Mouse (Mus musculus) layer of hippocampus, adult 8-10 months (tissue): ENCODE results near the gene Sox12. TPM values are rescaled to one million over a fixed set of nuclear protein-coding genes. Genes with fewer than 3 reads are reported as not detected.
"Not testable (repeated sequence)": the region's sequence is repeated elsewhere in the genome, so short reads cannot be mapped to it uniquely, and the experiment has no call there.

Experiments used
- DNase-seq, 2 experiments: peaks; one replicate each; pipeline ENCODE4 v3.0.0; 2022; ENCODE audit warnings: low spot score in 2 of 2
- total RNA-seq, 4 experiments: library from RNA; stranded (reverse); gene quantifications; 2 replicates each; pipeline ENCODE4 v1.2.4; 2022

Sox12 gene
- total RNA-seq, result 10 to 100 TPM; 13.7 to 17.3 (median 16.5) TPM

DNA sequence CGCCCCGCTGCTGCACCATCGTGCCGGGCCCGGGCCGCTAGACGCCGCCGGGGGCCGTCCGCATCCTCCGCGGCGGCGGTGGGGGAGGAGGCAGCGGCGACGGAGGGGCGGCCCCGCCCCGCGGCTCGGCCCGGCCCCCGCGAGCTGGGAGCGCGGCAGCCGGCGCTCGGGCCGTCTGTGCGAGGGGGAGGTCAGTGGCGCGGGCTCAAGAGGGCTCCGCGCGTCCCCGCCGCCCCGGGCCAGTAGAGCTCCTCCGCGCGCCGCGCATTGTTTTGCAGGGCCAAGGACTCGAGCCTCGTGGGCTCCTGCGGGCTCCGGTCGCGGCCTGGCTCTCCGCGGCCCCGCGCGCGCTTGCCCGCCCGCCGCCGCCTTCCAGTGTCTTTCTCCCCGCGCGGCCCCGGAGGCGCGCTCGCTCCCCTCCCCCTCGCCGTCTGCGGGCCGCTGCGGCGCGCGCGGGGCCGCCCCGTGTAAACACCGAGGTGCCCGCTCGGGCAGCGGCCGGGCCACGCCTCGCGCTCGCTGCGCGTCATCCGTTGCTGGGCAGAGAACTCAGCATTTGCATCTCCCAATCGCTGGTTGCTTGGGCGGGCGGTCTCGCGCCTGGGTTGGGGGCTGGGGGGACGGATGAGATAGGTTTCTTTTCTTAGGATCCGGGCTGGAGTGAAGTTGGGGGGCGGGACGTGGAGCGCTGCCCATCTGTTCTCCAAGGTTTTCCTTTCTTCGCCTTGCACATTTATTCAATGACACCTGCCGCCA is at the start of gene Sox12:
TSS of gene Sox12 (minus strand) at position 384 of the 756 bp plus-strand sequence.
- DNase-seq, result peak; percentile 95 to 96

DNA sequence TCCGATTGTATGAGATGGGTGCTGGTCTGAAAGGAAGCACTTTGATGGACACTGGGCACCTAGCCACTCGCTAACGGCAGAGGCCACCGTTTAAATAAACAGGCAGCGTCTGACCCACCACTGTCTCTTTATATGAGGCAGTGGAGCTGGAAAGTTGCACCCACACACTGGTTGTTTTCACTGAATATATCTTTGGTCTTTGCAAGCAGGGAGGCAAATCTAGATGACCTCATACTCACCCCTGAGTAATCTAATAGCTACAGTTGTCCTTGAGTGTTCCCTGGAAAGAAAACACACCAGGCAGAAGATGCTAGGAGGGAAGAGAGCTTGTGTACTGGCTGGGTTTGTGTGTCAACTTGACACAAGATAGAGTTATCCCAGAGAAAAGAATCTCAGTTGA is 49.6 kb upstream of the Sox12 start:
- DNase-seq, result no peak

DNA sequence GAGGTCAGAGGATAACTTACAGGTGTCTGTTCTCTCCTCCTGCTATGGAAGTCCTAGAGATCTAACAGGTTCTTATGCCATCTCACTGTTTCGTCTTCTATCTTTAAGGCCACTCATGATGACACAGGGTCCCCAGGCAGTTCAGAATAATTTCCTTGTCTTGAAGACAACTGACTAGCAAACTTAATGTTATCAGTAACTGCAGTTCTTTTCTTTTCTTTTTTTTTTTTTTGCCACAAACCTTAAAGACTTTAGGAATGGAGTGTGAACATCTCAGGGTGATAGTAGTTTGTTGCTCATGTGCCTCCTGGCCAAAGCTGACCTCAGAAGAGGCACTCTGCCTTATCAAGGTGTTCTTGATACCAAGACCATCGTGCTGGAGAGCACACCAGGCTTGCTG is 48.8 kb upstream of the Sox12 start:
- no peak for DNase-seq

DNA sequence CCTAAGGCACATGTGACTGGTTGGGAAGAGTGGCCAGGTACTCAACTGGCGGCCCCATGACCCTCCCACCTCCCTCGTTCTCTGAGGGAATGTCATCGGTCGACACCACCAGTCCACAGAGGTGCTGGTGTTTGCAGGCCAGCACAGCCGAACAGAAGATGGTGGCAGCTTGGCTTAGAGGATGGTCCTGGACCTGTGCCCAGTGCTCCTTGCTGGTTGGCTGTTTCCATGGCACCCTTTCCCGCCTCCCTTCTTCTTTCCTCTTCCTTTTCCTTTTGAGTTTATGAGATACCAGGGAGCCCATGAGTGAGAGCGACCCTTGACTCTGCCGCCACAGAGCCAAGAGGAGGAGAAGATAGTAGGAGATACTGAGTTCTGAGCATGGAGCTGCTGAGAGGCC is 45.4 kb upstream of the Sox12 start:
- DNase-seq, result peak in 1 of 2 experiments; percentile 49

DNA sequence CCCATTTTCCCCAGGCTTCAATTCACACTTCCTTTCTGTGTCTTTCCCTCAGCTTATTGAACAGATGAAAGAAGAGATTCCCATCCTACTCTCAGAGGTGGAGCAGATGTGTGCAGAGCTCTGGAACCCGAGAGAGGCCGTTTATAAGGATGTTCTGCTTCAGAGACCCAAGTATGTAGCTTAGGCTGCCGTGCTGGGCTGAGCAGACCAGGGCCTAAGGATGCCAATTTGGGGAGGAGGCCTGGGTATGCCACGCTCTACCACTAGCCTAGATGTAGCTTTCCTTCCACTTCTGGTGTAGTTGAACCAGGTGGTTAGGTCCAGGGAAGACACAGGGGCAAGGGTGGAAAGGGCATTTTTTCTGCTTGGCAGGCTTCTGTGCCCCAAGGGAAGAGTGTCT is 44.5 kb upstream of the Sox12 start:
- DNase-seq, result no peak

DNA sequence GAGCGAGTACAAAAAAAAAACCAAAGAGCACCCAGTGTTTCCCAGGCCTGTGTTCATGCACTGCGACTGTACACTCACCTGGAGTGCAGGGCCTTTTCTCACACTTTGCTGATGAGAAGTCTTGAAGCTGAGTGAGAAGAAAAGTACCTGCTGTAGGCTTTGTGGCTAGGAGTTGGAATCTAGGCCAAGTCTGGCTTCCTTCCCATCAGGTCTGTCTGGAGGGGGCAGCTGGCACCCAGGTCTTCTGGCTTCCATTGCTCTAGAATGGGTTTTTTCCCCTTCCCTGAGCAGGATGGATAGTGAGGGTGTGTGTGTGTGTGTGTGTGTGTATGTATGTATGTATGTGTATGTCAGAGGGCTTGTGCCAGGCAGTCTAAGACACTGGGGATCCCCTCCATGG is 42.0 kb upstream of the Sox12 start:
- no peak for DNase-seq

DNA sequence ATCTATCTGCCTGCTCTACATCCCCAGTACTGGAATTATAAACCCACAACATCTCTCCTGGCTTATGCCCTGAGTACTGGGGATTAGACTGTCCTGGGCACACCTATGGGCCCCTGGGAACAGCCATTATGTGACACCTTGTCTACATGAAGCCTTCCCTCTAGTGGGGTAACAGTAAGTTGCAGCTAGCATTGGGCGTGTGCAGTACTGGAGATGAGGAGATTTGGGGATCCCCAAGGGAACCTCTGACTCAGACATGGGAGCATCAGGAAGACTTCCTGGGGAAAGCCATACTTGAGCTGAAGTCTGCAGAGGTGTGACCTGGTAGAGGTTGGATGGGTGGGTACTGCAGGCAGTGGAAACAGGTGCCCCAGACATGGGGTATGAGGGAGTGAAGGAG is 41.1 kb upstream of the Sox12 start:
- DNase-seq, result no peak

DNA sequence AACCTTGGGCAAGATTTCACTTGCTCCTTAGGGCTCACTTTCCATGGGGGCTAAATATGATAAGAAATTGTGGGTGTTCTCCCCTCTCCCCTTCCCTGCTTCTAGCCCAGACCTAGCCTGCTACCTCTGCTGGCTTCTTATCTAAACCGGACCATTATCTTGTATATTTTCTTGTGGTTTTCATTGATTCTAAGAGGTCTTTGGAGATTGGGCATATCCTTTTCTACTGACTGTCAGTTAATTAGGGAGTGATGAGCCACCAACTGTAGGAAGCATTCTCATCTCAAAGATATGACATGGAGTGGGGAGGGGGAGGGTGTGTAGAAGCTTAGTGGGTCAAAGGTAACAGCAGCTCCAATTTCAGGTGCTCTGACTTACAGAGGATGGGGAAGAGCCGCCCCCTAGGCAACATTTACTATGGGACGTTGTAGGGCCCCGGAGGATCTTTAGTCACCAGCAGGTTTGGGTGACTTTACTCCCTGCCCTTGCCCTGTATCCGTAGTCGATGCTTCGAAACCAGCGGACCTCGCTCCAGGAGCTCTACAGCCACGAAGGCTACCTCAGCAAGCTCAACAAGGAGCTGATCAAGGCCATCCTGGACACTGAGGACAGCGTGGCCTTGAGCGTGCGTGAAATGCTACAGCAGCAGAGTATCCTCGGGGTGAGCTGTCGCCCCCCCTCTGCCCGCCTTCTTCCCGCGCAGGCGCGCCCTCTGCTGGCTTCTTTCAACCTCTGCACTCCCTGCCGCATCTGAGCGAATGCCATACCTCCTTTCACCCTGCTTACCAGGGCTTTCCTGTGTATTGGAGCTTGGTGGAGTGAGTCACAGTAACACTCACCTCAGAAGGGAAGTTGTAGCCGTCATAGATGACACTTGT is 39.4 kb upstream of the Sox12 start:
- peak; percentile 61 to 82 for DNase-seq

DNA sequence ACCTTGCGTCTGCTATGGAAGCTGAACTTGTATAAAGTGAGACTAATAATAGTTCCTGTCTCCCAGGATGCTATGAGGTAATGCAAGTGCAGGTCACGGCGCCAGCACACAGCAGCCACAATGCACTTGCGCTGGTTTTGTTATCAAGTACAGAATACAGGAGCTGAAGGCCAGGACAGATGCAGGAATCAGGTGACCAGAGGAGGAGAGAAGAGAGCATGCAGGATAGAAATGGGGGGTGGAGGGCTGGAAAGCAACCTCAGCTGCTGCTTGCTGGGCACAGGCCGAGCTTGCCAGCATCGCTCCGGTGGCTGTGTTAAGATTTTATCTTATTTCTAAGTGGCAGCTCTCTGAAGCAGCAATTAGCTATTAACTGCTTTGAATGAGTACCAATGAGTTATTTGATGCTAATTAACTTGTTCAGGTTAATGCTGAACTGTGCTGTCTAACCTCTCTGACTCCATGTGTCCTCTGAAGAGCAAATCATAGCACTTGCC is 38.6 kb upstream of the Sox12 start:
- no peak for DNase-seq

DNA sequence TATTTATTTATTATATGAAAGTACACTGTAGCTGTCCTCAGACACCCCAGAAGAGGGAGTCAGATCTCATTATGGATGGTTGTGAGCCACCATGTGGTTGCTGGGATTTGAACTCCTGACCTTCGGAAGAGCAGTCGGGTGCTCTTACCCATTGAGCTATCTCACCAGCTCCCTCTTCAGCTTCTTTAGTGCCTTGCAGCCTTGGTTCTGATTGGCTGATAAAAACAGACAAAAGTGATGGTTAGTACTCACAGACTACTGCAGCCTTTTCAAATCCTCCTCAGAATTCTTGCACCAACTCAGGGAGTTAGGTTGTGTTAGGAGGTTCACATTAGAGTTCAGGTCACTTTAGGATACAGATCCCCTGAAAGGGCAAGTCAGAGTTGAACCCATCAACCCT is 30.6 kb upstream of the Sox12 start:
- not testable (repeated sequence) for DNase-seq

DNA sequence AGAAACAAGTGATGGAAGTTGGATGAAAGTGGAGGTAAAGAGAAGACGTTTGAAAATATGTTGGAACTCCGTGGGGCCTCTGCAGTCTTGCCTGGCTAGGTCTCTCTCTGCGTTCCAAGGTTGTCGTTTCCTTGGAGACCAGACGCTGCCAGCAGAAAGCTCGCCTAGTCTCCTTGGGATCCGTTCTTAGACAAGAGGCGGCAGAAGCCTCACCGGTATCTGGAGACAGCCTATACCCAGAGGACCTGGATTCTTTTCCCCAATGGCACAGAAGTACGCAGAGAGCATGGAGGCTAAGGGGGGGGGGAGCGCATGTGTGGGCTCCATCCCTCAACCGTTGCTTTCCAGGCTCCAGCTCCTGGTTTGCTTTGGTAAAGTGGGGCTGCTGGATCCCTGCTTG is 29.6 kb upstream of the Sox12 start:
- peak in 1 of 2 experiments; percentile 28 for DNase-seq

DNA sequence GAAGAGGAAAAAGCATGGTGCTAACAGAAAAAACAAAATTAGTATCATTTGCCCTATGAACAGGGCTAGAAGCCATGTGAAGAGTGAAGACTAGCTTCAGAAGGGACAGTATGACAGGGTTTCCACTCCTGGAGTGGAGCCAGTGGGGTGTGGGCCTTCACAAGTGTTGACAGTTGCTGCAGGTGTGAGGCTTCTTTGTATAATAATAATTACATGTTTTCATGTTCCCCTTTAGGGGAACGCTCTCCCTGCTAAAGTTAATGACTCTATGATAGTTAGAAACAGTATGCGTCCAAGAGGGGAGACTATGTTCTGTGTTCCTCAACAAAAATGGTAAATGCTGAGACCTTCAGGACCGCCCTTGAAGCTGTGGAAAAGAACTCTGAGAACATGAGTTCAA is 17.9 kb upstream of the Sox12 start:
- DNase-seq, result no peak

DNA sequence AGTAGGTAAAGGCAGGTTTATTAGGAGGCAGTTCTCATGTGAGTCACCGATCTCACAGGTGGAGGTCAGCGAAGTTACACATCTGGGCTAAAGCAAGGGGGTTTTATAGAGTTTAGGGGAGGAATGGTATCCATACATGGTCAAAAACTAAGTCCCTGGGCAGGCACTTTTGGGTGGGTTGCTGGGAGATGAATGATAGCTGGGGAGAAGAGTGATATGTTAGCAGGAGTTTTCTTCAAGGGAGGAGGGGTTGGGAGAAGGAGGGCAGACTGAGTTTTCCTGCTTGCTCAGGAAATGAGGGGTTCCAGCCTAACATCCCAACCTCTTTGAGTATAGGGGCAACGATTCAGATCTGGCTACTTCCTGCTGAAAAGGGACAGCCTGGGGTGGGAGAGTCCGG is 17.4 kb upstream of the Sox12 start, which contains the start of gene 6820408C15Rik:
TSS of gene 6820408C15Rik (plus strand) at position 301 of the 400 bp plus-strand sequence.
- no peak for DNase-seq

DNA sequence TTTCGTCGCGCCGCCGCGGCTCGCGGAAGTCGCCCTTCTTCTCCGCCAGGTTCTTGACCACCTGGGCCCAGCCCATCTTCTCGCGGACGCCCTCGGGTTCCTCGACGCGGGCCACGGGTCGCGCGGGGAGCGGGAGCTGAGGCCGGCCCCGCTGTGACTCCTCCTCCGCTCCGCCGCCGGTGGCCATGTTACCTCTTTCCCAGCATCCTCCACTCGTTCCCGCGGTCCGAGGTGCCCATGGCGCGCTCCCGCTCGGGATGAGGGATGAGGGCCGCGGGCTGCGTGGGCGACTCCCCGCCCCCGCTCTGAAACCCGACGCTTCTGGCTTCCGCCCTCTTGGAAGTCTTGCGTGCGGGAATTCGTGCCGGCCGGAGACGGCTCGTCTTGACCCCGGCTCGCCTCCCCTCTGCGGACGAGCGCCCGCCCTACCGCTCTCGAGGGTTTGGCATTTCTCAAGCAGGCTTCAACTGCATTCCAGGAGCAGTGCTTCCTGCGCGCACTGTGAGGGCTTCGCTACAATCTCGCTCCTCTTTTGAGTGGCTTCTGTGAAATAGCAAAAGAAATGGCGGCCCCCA is 16.8 kb upstream of the Sox12 start, which contains the start of gene Zcchc3:
TSS of gene Zcchc3 (minus strand) at position 437 of the 575 bp plus-strand sequence.
- peak; percentile 85 to 86 for DNase-seq

DNA sequence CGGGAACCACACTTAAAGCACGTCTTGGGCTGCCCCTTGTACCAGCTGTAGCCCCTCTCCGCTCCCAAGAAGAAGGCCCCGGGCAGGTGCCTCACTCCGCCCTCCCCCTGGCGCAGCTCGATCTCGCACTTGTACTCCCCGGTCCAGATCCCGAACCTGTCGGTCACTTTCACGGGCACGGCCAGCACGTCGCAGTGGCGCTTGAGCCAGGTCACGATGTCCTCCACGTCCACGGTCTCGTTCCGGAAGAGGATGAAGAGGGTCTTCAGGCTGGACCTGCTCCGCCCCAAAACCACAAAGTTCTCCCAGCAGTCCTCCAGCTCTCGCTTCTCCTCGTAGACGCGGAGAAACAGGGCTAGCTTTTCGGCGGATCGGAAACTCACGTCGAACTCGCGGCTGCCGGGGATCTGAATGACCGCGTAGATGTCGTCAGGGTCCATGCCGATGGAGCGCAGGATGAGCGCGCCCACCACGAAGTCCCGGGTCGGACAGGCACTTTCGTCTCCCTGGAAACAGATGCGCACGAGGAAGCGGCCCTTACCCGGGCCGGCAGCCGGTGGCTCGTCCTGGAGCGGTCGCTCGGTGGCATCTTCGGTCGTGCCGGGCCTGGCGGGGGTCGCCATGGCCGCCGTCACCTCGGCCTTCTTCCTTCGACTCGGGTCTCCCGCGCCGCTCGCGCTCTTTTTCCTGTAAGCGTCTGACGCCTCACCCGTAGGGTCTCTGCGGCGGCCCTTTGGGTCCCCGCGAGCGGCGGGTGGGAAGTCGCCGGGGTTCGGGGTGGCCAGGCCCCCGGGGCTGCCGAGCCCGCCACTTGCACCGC is 16.1 kb upstream of the Sox12 start:
- peak in 1 of 2 experiments; percentile 31 for DNase-seq

DNA sequence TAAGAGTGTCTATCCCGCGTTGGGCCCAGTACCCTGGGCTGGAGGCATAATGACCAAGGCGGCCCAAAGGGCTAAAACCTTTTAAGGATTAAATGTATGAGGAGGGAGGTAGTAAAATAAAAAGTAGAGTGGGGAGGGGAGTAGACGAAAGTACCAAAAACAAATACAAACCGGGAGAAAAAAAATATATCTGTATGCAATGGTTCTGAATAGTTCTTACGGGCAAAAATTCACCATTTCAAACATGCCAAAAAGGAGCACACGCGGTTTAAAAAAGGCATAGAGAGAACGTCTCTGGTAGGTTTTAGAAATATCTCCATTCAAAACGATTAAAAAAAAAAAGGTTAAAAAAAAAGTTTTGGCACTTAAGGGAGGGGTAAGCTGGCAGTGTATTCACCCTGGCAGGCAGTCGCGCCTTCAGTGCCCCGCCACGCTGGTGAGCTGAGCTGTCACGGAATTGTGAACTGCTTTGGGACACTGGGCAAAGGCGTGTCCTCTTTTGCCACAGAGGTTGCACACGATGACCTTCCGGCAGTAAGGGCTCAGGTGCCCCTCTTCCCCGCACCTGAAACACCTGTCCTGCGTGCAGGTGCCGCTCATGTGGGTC is 15.4 kb upstream of the Sox12 start:
- DNase-seq, result no peak

DNA sequence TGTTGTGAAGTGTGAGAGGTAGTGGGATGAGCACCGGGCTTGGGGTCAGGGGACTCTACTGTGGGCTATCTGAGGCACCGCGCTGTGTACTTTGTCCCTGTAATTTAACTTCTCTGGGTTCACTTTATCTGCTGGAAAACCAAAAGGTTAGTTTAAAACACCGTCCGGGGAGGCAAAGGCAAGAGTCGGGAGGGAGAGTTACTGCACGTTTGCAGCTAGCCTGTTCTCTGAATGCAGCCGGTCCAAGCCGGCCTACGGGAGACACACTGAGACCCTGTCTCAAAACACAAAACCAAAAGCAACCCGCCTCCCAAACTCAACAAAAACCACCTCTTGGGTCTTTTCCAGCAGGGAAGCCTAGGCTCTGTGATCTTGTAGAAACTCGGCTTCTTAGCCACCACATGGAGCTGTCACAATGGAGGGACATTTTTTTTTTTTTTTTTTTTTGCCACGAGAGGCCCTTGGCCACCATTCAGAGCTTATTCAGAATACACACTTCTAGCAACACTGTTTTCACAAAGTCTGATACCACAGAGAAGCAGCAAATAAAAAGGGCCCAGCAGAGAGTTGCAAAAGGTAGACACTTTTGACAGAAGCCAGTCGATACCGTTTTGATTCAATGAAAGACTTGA is 14.8 kb upstream of the Sox12 start:
- DNase-seq, result no peak

DNA sequence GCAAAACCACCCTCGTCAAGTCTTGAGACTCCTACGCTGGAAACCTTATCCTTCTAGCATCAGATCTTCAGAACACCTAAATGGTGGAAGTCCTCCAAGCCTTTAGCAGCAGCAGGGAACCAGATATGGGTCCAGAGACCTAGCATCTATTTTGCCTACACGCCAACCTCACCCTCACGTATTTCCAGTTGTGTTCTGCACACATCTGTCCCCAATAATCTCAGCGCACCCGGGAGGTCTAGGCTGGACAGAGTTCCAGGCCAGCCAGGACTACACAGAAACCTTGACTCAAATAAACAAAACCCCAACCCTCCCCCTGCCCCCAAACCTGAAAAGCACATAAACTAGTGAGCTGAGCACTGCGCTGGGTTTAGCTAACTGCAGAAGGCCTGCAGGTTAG is 13.6 kb upstream of the Sox12 start:
- DNase-seq, result no peak

DNA sequence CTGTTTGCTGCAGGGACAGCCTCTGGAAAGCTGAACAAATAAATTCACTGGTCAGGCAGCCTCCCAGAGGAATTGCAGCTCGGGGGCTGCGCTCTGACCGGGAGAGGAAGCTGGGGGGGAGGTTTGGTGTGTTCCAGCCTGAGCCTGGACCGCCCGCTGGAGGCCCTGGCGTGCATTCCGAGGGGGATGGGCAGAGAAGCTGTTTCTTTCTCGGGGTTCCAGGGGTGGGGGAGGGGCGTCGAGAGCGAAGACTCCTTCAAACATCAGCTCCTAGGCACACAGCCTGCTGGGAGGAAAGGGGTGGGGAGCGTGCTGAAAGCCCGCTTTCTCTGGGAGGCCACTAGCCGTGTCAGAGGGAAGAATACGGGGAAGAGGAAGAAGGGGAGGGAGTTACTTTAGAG is 13.1 kb upstream of the Sox12 start:
- peak; percentile 74 to 75 for DNase-seq

DNA sequence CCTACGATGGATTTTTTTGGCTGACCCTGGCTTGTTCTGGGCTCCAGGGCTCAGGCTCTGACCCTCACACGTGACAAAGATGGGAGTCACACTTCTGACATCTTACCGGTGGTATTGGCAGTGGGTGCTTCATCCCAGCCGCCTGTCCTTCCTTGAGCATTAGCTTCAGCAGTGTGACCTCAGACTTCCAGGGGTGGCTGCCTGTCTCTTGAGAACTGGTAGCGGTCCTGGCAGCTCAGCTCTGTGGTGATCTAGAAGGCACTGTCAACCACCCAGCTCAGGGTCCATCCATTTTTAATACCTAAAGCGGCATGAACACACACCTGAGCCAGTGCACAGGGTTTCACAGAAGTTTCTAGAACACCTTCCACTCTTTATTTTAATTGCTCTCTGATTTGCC is 11.9 kb upstream of the Sox12 start:
- DNase-seq, result no peak
